Mouse (Mus musculus) C2C12 (cell line): Measurements from ENCODE around the gene Frmd8. TPM values are rescaled to one million over a fixed set of nuclear protein-coding genes. Genes with fewer than 3 reads are reported as not detected.

ENCODE experiments used
- H3K27me3 ChIP-seq: one replicate; pipeline ENCODE4 v1.6.1; 2011; ENCODE audit not compliant: control insufficient read depth, insufficient read depth, insufficient read length
- H3K36me3 ChIP-seq: one replicate; pipeline ENCODE4 v1.6.1; 2011; ENCODE audit not compliant: control insufficient read depth, insufficient read depth
- H3K4me3 ChIP-seq: one replicate; pipeline ENCODE4 v1.5.1; 2011; ENCODE audit warnings: mild to moderate bottlenecking, control low read depth; ENCODE audit not compliant: poor library complexity, insufficient read depth, severe bottlenecking
- H3K79me2 ChIP-seq: one replicate; pipeline ENCODE4 v1.6.1; 2011; ENCODE audit not compliant: control insufficient read depth, insufficient read depth
- H3K79me3 ChIP-seq: one replicate; pipeline ENCODE4 v1.6.1; 2011; ENCODE audit warnings: low read depth, control low read depth
- H3ac ChIP-seq: one replicate; pipeline ENCODE3; 2011; ENCODE audit warnings: low read depth; ENCODE audit not compliant: control insufficient read depth, insufficient read length
- CEBPB ChIP-seq: IDR thresholded peaks from one replicate; pipeline ENCODE4 v1.6.1; 2011; ENCODE audit warnings: low read depth, mild to moderate bottlenecking, control low read depth, moderate library complexity
- CTCF ChIP-seq: IDR thresholded peaks from one replicate; pipeline ENCODE4 v1.5.1; 2011; ENCODE audit not compliant: control insufficient read depth, insufficient read depth, insufficient read length
- FOSL1 ChIP-seq: IDR thresholded peaks from one replicate; pipeline ENCODE4 v1.8.0; 2011; ENCODE audit warnings: mild to moderate bottlenecking, low read length; ENCODE audit not compliant: poor library complexity, insufficient read depth, severe bottlenecking
- MAX ChIP-seq: IDR thresholded peaks from one replicate; pipeline ENCODE4 v1.6.1; 2011; ENCODE audit warnings: mild to moderate bottlenecking, control low read depth
- MYOD1 ChIP-seq: IDR thresholded peaks from one replicate; pipeline ENCODE4 v1.6.1; 2011; ENCODE audit warnings: low read depth; ENCODE audit not compliant: control insufficient read depth, insufficient read length
- MYOG ChIP-seq: IDR thresholded peaks from one replicate; pipeline ENCODE4 v1.6.1; 2011; ENCODE audit not compliant: control insufficient read depth, insufficient read length; ENCODE audit errors: extremely low read depth
- USF1 ChIP-seq: IDR thresholded peaks from one replicate; pipeline ENCODE4 v1.6.1; 2011; ENCODE audit warnings: low read depth, mild to moderate bottlenecking, control low read depth, moderate library complexity
- polyA plus RNA-seq: library from polyadenylated mRNA; unstranded; fragments of >200 nt; fragmentation: generic; extraction: Trizol; gene quantifications from one replicate; pipeline ENCODE4 v1.2.1, GENCODE M21; 2012; ENCODE audit warnings: missing spikeins

Frmd8 gene
- polyA plus RNA-seq, 1 experiment = 44.1 TPM

DNA sequence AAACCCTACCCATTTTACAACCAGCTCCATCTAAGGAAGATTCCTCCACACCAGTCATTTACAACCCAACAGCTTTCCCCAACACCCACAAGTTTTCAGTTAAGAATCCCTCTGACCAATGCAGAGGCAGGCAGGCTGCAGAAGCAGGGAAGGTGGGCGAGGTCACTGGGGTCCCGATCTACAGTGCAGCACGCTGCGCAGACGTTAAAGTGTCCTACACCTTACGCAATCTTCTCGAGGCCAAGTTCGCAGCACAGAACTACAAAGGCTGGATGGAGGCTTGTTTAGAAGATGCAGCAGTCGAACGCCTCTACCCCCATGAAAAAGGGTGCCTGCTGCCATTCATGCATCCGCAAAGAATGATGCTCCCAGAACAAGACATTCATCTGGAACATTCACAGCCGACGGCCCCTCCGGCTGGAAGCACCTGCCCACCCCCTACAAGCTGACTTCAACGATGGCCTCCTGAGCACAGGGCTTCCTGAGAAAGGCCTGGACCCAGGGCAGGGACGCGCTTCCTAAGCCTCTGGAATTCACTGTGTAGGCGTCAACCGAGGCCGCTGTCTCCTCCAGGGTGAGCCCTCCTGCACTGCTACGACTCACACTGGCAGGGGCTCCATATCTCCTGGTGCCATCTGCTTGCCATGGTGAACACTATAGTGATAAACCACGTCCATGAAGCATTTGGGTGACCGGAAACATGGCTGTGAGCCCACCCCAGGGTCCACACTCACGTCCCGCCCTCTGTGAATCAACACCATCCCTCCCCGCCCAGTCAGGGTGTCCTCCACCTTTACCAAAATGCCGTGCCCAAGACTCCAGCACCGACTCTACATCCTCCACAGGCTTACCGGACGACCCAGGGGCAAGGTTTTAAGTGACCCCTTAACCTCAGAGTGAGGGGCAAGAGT is 31.0 kb downstream of the Frmd8 start:
- Histone ChIP-seq H3K36me3 (peaks cover 28% of the 10 kb centered on the region), H3K4me3 (peak overlapping the region; percentile 100), H3K27me3 (no peaks in the 10 kb centered on the region), H3K79me3 (peaks cover 67% of the 10 kb centered on the region), H3K79me2 (peaks cover 80% of the 10 kb centered on the region), H3ac (peak overlapping the region; percentile 87)
- TF ChIP-seq CEBPB (peak; percentile 76), FOSL1 (no peak)

GRCm38 (mm10) chr19:5842785-5843730 is 32.0 kb downstream of the Frmd8 start:
- peaks cover 28% of the 10 kb centered on the region for H3K36me3 ChIP-seq
- H3ac ChIP-seq = peak overlapping the region; percentile 87
- H3K79me3 ChIP-seq = peaks cover 71% of the 10 kb centered on the region
- TF ChIP-seq CEBPB (peak; percentile 55), MYOG (no peak), MAX (no peak)
- H3K4me3 ChIP-seq = peak overlapping the region; percentile 100
- no peaks in the 10 kb centered on the region for H3K27me3 ChIP-seq
- peaks cover 83% of the 10 kb centered on the region for H3K79me2 ChIP-seq

DNA sequence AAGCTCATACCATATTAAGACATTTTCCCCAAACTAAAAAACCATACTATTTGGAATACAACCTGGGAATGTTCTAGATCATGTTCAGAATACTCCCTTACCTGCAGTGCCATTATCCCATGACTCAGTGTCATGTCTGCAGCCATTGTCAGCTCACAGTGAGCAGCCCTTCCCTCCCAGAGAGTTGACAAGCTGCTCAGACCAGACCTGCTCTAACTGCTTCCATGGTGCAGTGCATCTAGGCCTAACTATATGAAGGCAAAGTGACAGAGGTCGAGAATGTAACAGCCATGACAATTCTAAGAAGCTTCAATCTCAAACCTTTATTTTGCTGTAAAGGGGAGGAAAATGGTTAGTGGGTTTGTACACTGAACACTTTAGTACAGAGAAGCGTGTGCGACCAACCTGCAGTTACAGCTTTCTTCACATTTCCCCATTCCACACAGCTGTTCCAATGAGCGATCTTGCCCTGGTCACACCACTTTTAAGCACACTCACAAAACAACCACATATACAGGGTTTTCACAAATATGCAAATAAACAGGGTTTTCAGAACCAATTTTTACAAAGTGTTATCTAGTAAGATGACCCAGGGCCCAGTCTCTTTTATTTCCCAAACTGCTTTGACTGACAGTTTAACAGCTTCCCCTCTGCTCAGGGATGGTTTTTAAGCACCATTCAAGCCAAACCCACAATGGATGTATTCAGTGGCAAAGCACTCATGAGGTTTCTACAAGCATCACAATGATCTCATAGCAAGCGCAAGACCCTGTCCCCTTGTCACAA is 32.9 kb downstream of the Frmd8 start:
- Histone ChIP-seq H3K79me2 (peaks cover 84% of the 10 kb centered on the region), H3ac (peak overlapping the region; percentile 60), H3K79me3 (peaks cover 78% of the 10 kb centered on the region), H3K36me3 (peaks cover 28% of the 10 kb centered on the region), H3K27me3 (no peaks in the 10 kb centered on the region), H3K4me3 (peak overlapping the region; percentile 100)
- no peak for TF ChIP-seq MYOG
- no peak for TF ChIP-seq MAX
- no peak for TF ChIP-seq USF1
- TF ChIP-seq CTCF = no peak
- no peak for TF ChIP-seq MYOD1
- no peak for TF ChIP-seq FOSL1
- no peak for TF ChIP-seq CEBPB

DNA sequence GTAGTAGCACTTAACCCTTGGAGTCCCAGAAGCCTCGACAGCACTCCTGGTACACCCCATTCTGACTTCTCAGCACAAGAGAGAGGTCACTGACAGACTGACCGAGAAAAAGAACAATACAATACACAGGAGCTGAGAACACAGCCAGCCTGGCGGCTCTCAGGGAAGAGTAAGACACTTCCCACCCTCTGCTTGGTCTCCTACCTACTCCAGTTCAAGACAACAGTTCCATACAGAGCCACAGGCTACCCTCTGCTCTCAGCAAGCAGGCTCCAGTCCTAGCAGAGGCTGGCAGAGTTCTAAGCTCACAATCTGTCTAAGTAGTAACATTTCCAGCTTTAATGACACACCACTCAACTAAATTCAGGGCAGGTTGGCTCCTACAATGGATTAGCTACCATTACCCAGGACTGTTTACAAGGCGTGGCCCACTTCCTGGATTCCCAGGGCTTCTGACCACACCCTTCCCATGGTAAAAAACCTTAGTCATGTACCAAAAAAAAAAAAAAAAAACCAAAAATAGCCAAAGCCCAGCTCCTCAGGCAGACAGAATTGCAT is 33.6 kb downstream of the Frmd8 start:
- H3K36me3 ChIP-seq = peaks cover 28% of the 10 kb centered on the region
- H3ac ChIP-seq = peak overlapping the region; percentile 51
- no peaks in the 10 kb centered on the region for H3K27me3 ChIP-seq
- peaks cover 82% of the 10 kb centered on the region for H3K79me3 ChIP-seq
- H3K79me2 ChIP-seq = peaks cover 88% of the 10 kb centered on the region
- H3K4me3 ChIP-seq = peak overlapping the region; percentile 100
- TF ChIP-seq MYOD1 (no peak), CEBPB (no peak), USF1 (peak; percentile 3), CTCF (no peak), MAX (peak; percentile 51), FOSL1 (no peak), MYOG (no peak)

DNA sequence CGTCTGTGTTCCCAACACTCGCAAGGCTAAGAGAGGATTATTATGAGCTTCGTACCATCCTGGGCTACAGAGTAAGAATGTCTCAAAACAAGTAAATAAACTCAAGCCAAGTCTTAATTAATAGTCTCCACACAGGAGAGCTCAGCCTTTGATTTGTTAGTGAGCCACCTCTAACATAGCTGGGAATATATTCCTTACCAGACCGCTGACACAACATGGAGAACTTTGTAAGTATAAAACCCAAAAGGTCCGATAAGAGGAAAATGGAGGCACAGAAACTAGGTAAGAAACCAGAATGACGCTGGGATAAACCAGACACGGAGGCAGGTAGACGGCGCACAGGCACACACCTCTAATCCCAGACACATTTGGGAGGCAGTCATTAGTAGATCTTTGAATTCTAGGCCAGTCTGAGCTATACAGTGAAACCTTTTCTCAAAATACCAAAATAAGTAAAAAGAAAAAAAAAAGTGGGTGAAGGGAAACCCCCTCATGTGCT is 34.1 kb downstream of the Frmd8 start:
- Histone ChIP-seq H3K79me3 (peaks cover 85% of the 10 kb centered on the region), H3K4me3 (peak overlapping the region; percentile 100), H3K27me3 (no peaks in the 10 kb centered on the region), H3ac (peak overlapping the region; percentile 55), H3K36me3 (peaks cover 28% of the 10 kb centered on the region), H3K79me2 (peaks cover 94% of the 10 kb centered on the region)
- no peak for TF ChIP-seq MAX
- no peak for TF ChIP-seq CEBPB
- TF ChIP-seq FOSL1 = no peak
- TF ChIP-seq CTCF = no peak
